Mouse (Mus musculus): ENCODE measurements around the gene Clic1. TPM values are rescaled to one million over a fixed set of nuclear protein-coding genes. Genes with fewer than 3 reads are reported as not detected.
"Not testable (repeated sequence)": the region's sequence is repeated elsewhere in the genome, so short reads cannot be mapped to it uniquely, and the experiment has no call there.

Gene Clic1
- total RNA-seq, 2 experiments from 2014 or later = 87.2 to 89.7 TPM

DNA sequence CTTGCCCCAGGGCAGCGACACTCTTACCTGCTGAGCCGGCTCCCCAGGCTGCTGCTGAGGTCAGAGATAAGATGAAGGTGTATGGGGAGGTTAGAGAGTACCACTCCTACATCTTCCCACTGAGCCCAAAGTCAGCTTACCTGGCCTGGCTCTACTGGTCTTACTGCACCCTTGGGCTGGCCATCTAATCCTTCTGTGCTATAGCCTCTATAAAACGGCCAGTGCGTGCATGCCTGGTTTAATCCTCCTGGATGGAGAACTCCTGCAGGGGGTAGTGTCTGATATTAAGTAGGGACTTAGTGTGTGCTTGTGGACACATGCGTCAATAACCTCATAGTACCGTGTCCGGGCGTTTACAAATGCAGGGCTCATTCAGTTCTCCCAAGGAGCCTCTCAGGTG, 29.2 kb upstream of the Clic1 start:
- DNase-seq (ENCODE audit: low spot score in 2 of 2) = no peak

DNA sequence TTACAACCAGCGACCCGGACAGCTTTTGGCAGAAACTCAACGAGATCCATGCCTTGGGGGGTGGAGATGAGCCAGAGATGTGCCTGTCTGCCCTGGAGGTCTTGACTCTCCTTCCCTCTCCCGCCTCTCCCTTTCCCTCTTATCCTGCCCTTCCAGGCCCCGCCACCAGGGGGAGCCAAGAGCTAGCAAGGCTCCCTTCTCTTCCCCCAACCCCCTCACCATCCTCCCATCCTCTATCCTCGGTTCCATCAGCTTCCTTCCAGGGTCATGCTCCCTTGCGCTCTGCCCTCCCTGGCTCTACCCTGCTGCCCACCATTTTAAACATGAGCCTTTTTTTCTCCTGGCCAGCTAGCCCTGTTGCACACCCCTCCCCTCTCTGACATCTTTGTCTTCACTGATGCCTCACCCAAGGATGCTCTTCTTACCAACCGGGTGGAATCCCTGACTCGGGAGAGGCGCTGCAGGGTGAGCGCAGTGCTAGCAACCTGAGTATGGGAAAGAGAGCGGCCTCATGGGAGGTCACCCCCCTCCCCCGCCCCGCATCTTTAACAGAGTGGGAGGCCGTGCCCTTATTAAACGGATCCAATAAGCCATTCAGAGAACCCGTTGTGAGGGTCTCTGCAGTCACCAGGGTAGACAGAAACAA, 28.5 kb upstream of the Clic1 start:
- DNase-seq (ENCODE audit: low spot score in 2 of 2) = peak; percentile 90 to 93

DNA sequence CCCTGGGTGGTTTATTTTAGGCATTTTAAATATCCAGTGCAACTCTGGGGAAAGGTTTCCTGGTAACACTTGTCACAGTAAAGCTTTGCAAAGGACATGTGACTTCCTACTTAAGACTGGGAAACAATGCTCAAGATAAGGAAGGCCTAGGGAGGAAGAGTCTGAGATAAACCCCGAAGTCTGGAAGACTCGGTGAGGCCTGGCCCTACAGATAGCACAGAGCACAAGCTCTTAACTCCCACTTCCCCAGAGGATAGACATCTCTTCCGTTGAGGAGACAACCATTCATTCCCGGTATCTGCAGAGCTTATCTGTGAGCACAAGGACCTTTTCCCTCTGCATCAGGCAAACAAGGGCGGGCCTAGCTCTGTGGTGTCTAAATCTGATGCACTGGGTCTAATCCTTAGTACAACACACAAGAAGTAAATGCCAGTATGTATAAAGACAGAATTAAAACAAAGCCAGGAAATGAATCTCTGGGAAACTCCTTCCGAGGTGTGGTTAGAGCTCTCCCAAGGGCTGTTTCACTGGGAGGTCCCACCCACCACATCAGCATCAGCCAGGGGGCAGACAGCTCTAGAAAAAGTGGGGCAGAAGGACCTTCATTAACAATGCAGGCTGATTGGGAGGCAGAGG, 27.8 kb upstream of the Clic1 start:
- no peak for DNase-seq (ENCODE audit: low spot score in 2 of 2)

DNA sequence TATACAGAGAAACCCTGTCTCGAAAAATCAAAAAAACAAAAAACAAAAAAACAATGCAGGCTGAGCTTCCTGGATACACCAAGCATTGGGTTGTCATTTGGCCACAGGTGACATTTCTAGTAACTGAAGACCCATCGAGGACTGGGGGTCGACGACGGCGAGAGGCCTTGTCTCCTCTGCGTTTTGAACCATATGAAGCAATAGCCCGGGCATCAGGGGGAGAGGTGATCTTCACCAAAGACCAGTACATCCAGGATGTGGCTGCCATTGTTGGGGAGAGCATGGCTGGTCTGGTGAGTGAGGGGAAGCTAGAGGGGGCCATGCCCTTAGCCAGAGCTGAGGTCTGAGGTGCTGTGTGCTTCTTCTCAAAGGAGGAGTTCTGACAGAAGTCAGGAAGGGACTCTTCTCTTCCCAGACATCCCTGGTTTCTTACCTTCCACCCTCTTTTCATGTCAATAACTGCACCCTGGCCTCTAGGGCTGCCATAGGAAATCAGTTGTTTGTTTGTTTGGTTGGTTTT, 27.2 kb upstream of the Clic1 start:
- DNase-seq (ENCODE audit: low spot score in 2 of 2) = peak in 1 of 2 experiments; percentile 9

DNA sequence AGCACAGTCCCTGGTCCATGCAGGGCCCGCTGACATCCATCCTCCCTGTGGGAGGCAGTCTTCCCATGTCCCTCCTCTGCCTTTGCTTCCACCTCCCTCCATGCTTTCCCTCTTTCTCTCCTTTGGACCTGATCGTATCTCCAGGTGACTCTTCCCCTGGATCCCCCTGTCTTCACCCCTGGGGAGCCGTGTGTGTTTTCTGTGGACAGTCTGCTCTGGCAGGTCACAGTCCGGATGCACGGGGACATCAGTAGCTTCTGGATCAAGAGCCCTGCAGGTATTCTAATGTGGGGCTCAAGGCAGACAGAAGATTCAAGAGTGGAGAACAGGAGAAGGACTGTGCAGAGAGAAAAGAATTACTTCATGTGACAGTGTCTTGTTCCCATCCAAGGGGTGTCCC, 26.5 kb upstream of the Clic1 start:
- DNase-seq (ENCODE audit: low spot score in 2 of 2) = no peak

DNA sequence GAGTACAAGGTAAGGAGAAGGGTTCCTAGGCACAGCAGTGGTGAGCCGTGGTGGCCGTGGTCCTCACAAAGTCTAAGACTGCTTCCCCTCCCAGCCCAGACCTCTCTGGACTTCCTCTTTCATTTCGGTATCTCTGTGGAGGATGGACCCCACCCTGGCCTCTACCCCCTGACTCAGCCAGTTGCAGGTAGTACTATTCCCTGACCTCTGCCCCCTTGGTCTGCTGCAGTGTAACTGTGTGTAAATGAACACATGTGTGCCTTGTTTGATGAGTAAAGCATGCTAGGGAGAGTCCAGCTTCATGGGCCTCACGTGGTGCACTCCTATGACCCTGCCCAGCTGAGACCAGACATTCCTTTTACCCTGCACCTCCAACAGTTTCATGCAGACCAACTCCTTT, 26.0 kb upstream of the Clic1 start:
- DNase-seq (ENCODE audit: low spot score in 2 of 2) = no peak

DNA sequence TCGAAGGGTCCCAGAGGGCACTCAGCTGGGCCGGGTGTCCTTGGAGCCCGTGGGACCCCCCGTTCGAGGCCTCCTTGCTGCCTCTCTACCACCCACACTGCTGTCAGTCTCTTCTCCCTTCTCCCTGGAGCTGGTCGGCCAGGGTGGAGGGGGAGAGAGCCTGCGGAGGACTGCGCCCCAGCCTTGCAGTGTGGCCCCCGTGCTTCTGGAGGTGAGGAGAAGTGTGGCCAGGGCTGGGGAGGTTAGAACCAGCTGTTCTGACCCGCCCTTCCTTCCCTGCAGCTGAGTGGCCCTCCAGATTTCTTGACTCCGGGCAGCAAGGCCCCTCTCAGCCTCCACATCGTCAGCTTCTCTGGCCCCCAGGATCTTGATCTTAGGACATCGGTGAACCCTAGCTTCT, 25.5 kb upstream of the Clic1 start:
- DNase-seq (ENCODE audit: low spot score in 2 of 2) = no peak

DNA sequence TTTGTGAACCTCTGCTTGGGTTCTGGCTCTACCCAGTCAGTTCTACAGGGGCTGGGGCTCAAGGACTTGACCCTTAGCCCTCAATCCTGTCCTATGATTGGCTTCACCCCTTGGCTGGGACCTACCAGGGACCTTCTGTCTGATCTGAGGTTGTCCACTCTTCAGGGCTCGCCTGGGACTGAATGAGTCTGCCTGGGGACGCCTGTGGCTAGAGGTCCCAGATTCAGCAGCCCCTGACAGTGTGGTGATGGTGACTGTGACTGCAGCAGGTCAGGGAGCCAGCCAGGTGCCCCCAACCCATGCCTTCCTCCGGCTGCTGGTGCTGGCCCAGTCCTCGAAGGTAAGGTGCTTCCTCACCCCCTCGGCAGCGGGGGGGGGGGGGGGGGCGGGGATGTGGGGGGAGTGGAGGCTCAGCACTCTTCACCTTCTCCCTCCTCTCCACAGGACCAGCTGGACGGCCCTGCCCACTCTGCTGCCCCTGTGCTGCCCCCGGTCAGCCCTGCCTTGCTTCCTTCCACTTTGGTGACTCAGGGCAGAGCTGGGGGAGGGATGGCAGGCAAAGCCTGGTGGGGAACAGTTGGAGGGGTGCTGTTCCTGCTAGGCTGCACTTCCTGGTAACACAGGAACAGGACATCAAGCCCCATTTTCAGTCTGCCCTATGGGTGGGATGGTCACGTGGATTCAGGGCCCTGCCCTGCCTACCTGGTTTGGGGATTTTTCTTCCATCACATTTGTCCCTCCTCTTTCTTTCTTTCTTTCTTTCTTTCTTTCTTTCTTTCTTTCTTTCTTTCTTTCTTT, 24.9 kb upstream of the Clic1 start:
- no peak for DNase-seq (ENCODE audit: low spot score in 2 of 2)

DNA sequence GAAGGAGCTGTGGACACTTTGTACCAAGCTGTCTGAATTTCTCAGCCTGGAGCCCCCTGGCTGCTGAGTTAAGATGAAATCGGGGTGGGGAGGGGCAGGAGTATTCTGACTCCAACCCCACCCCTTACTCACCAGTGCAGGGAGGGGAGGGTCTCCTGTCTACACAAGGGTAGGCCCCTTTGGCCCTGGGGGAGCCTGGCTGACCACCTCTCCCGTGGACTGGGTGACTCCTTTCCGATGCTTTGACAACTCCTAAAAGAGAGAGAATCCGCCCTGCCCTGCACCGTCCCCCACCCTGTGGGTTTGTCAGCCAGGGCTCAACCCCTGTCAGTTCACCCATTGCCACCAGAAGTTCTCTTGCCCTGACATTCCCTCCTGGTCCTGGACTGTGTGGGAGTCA, 23.6 kb upstream of the Clic1 start:
- DNase-seq (ENCODE audit: low spot score in 2 of 2) = no peak

DNA sequence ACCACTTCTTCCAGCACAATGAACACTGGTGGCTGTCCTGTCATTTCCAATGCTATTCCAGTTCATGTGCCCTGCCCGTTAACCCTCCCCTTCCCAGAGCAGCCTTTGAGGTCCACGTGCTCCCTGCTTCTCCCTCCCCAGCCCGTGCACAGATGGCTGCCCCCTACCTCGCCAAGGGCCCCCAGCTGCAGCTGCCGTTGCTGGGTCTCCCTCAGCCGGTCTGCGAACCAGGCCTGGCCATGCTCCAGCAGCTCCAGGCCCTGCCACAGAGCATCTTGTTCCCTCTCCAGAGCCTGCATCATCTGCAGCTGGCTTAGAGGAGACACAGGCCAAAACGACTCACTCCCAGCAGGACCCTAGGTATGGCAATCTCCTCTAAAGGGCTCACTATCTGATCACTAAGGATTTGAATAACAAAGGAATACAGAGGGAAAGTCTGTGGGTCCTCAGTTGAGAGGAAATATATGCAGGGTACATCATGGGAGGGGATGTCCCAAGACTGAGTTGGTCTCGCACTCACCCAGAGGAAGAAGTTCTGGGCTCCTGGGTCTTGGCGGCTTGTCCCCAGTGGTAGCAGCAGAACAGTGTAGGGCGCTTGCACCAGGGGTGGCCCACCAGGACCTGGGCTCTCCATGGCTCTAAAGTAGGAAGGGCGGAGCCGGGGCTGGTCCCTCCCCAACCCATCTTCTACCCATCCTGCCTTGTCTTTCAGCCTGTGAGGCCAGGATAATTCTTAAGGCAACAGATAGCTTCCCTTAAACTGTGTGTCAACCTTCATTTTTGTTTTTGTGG, 22.3 kb upstream of the Clic1 start, which contains the start of gene Sapcd1:
TSS of gene Sapcd1 (minus strand) at position 740 of the 792 bp plus-strand sequence.
- peak; percentile 77 to 87 for DNase-seq (ENCODE audit: low spot score in 2 of 2)

DNA sequence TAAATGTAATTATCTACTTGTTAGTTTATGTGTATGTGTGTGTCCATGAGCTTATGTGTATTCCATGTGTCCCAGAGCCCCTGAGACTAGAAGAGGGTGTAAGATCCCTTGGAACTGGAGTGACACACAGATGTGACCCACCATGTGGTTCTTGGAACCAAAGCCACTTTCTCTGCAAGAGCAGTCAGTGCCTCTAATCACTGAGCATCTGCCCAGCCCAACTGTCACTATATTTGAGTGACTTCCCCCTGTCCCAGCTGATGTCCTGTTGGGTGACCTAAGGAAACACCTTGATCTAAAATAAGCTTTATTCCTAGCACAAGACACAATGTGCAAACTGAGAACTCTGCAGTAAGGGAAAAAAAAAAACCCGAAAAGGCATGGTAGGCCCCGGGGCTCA, 21.5 kb upstream of the Clic1 start:
- DNase-seq (ENCODE audit: low spot score in 2 of 2) = no peak

DNA sequence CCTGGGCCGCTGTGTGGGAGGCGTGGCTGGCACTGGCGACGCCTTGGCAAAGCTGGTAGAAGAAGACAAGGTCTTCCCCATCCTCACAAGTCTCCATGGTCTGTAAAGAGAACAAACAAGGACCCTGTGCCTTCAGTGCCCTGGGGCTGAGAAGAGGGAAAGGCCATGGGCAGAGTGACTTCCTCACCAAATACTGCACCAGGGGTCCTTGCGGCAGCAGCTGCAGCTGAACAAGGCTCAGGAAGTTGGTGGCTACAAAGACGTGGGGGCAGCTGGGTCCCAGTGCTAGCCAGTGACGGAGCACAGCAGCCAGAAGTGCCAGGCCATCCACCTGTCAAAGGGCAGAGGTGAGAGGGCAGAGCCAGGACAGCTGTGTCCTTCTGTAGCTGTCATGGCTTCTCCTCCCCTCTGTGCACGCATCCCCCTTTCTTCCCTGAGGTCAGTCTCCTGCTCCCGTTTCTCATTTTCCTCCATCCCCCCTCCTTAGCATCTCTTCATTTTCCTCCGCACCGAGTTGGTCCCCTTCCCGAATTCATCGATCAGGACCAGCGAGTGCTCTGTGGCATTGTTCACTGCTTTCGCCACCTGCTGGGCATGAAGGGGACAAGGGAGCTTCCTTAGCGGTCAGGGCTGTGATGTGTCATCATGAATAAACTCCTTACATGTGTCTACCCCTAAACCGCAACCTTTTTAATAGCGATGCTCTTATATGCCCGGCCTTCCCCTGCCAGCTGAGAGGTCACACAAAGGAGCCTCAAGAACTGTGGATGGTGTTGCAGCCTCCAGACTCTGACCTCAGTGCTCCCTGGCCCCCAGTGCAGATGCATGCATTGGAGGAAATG, 19.9 kb upstream of the Clic1 start:
- DNase-seq (ENCODE audit: low spot score in 2 of 2) = peak in 1 of 2 experiments; percentile 32

DNA sequence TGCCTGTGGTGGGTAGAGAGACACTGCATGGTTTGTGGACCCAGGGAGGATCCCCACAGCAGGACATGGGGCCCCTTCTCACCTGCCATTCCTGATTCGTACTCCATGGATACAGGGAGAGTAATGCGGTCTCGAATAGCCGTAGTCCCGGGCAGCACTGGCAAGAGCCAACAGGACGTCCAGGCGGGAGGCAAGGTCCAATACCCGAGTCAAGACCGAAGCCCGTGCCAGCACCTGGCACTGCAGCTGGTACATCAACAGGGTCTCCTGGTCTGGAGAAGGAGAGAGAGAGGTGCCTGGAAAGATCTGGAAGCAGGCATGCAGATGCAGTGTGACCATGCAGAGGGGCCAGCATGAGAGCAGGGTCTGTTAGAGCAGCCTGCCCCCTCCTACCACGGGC, 18.5 kb upstream of the Clic1 start:
- no peak for DNase-seq (ENCODE audit: low spot score in 2 of 2)

DNA sequence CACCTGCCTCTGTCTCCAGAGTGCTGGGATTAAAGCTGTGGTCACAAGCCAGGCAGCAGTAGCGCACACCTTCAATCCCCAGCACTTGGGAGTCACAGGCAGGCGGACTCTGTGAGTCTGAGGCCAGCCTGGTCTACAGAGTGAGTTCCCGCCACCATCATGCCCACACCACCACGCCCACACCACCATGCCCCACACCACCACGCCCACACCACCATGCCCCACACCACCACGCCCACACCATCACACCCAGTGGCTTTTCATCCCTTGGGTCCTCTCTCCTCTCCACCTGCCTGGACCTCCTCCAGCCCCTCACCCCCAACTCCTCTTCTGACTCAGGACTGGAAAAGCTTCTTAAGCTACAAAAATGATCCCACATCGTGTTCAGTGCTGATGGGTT, 17.9 kb upstream of the Clic1 start:
- no peak for DNase-seq (ENCODE audit: low spot score in 2 of 2)

DNA sequence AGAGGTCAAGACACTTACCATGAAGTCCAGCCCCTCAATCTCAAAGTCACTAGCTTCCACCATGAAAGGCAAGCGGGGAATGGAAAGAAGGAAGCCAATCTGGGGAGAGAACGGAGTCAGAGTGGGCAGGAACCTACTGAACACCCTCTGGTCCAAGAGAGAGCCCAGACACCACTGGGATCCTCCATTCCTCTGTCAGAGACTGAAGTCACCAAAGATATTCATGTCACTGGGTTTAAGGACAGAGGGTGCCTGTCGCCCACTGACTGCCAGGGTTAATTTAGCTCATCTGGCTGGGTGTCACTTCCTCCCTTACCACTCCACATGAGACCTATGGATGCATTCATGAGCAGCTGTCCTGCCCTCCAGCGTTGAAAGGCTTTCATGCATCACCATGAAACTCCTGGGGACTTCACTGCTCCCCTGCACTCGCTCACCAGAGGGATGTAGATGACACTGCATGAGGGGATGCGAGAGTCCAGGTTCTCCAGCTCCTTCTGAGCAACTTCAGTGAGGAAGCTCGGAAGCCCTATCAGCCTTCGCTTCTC, 17.4 kb upstream of the Clic1 start:
- DNase-seq (ENCODE audit: low spot score in 2 of 2) = no peak

DNA sequence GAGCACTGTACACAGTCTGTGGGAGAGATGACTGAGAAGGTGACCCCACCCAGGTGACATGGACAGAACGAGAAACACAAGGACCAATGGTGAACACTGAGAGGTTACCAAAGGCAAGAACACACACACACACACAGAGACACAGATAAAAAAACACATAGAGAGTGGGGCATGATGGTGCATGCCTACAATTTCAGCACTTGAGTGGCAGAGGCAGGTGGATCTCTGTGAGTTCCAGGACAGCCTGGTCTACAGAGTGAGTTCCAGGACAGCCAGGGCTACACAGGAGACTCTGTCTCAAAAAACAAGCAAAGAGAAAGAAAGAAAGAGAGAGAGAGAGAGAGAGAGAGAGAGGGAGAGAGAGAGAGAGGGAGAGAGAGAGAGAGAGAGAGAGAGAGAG, 16.1 kb upstream of the Clic1 start:
- DNase-seq (ENCODE audit: low spot score in 2 of 2) = not testable (repeated sequence)

DNA sequence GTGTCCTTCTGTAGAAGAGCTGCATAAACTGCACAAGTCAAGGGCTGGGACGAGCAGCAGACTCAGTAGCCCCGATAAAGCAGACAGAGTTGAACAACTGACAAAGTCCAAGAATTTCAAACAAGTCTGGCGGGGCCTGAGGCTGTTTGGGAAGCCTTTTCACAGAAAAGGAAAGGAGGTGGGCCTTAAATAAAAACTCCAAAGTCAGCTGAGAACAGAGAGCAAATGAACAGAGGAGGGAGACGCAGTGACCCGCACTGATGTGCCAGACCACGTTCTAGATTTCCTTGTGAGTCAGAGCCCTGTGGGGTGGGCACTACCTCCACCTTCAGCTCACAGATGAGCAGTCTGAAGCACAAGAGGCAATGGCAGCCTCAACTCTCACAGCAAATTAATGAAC, 14.9 kb upstream of the Clic1 start:
- no peak for DNase-seq (ENCODE audit: low spot score in 2 of 2)

DNA sequence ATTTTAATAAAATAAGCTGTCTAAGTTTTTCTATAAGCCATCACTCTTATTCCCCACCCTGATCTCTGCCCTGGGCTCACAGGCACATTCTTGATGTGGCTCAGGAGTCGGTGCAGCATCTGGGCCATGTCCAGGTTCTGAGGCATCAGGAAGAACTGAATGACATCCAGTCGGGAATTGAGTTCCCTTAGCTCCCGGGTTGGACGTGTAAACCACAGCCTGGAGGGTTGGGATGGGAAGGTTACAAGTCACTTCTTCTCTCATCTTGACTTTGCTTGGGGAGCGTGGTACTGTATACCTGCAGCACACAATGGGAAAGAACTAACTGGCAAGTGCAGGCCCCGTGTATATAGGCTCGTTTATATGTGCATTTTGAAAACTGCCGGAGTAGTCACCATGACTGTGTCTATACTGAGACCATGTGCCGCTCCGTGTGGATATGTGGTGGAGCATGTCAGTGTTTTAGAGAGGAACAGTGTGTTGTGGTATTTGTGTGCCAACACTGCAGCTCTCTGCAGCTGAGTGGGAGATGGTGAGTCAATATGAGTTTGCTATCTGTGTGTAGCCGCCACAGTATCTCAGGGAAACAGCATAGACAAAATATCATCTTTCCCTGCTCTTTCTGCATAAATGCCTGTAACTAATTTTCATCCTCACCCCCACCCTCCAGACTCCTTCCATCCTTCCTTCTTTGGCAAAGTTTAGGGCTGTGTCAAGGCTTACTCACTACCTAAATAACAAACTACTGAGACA, 10.5 kb upstream of the Clic1 start:
- DNase-seq (ENCODE audit: low spot score in 2 of 2) = no peak

DNA sequence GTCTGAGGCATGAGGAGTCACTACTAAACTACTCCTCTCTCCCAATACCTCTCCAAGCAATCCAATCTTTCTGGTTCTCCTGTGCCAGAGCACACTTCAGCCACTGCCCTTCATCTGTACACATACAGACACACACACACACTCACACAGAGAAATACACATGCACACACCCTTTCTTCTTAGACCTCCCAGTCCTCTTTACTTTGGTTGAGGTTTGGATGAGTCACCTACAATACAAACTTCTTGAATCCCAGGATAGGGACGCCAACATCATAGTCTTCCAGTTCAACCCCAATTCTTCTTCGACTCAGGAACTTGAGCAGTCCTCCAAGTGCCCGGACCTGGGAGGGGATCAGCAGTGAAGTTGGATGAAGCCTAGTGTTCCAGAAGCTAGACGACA, 6.0 kb upstream of the Clic1 start:
- no peak for DNase-seq (ENCODE audit: low spot score in 2 of 2)
